Mouse (Mus musculus): ENCODE measurements at regions not wholly inside any gene's neighbourhood (a gene's known extent, or its start where the extent isn't known, plus 50 kb on each side); places are given as distances from the start of the nearest gene placed in this dataset.

DNA sequence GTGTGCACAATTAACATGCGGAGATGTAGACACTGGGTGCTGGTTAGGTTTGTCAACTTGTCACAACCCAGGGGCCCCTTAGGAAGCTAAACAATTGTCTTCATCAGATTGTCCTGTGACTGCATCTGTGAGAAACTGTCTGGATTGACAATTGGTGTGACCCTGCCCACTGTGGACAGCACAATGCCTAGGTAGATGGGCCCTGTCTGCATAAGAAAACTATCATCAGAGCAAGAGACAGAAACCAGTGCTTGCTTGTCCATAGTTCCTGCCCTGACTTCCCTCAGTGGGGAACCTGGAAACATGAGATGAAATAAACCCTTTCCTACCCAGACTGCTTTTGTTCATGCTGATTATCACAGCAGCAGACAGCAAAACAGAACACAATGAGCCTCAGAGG, 63.5 kb upstream of the Tyw5 start:
- TF ChIP-seq GATA1 (IDR thresholded peaks at IDR 0.05; ENCODE audit: borderline replicate concordance, low read length) = no peak
- TF ChIP-seq FLI1 (IDR thresholded peaks at IDR 0.05; ENCODE audit: low read length) = no peak

All from megakaryocyte, embryonic 14.5 days (primary cell).